In genomic region chr10:61451463-61451930, GRCm38 (mm10) we compare ENCODE assay signal across 8 mouse cellular contexts. TPM values are rescaled to one million over a fixed set of nuclear protein-coding genes. Genes with fewer than 3 reads are reported as not detected.
DNase-seq lines count a peak whose midpoint lies in the region; ATAC-seq and TF ChIP-seq lines count a peak whose summit lies in the region.

No protein-coding gene starts in this region.

- no peak for TF ChIP-seq CTCF in MEL (IDR thresholded peaks at IDR 0.05 in 2 of 3, conservative IDR thresholded peaks at IDR 0.05 in 1 of 3; ENCODE audit: control insufficient read depth in 1 of 3, insufficient read depth in 1 of 3, low read depth in 2 of 3, low read length in 3 of 3, poor library complexity in 1 of 3, severe bottlenecking in 1 of 3)

- 0 out of 4 replicates have a peak, but pooled peaks of 1 of the 2 experiments have one; percentile 10 for TF ChIP-seq EP300 in MEL (IDR thresholded peaks at IDR 0.05; ENCODE audit: low read depth in 1 of 2, low read length in 2 of 2)

- peak overlapping the region; percentile 86 for H3K27ac ChIP-seq in MEL (ENCODE audit: control insufficient read depth, low read depth, low read length)
- H3K27ac ChIP-seq in hindbrain, embryonic 11.5 days (ENCODE audit: low read depth, low read length) = no peak overlapping the region
- H3K27ac ChIP-seq in limb, embryonic 14.5 days (replicated peaks; ENCODE audit: low read depth, low read length) = no peak overlapping the region
- H3K27ac ChIP-seq in midbrain, embryonic 14.5 days (replicated peaks; ENCODE audit: low read depth, low read length) = no peak overlapping the region

- H3K4me2 ChIP-seq in hindbrain, embryonic 11.5 days (replicated peaks; ENCODE audit: low read depth, low read length) = peak overlapping the region; percentile 93
- H3K4me2 ChIP-seq in limb, embryonic 14.5 days (replicated peaks; ENCODE audit: low read depth, low read length, severe bottlenecking) = peak overlapping the region; percentile 87
- peak overlapping the region; percentile 93 for H3K4me2 ChIP-seq in midbrain, embryonic 14.5 days (ENCODE audit: low read length)

- H3K36me3 ChIP-seq in MEL (ENCODE audit: control insufficient read depth in 1 of 2, insufficient read depth in 2 of 2, low read length in 2 of 2) = peaks cover 3 to 38% of the 10 kb centered on the region in 2 experiments; a peak in 3 of 4 replicates
- no peaks in the 10 kb centered on the region for H3K36me3 ChIP-seq in hindbrain, embryonic 11.5 days (ENCODE audit: control insufficient read depth, insufficient read depth, low read length)
- peaks cover 8% of the 10 kb centered on the region; the same call in 1 of the 2 replicates for H3K36me3 ChIP-seq in limb, embryonic 14.5 days (ENCODE audit: control insufficient read depth, insufficient read depth, low read length)
- 0 out of 2 replicates have a peak, but pooled peaks cover 5% of the 10 kb centered on the region for H3K36me3 ChIP-seq in midbrain, embryonic 14.5 days (ENCODE audit: control insufficient read depth, insufficient read depth, low read length)

- peaks cover 57% of the 10 kb centered on the region for H3K79me2 ChIP-seq in MEL (ENCODE audit: control insufficient read depth, insufficient read depth, low read length, poor library complexity)

- H3K4me1 ChIP-seq in MEL (ENCODE audit: control insufficient read depth in 1 of 2, insufficient read depth in 2 of 2, low read length in 2 of 2) = peaks cover 8 to 31% of the 10 kb centered on the region in 2 experiments
- peaks cover 2% of the 10 kb centered on the region; the same call in 1 of the 2 replicates for H3K4me1 ChIP-seq in hindbrain, embryonic 11.5 days (replicated peaks; ENCODE audit: control insufficient read depth, insufficient read depth, low read length)
- peaks cover 18% of the 10 kb centered on the region for H3K4me1 ChIP-seq in limb, embryonic 14.5 days (ENCODE audit: control insufficient read depth, insufficient read depth, low read length)
- H3K4me1 ChIP-seq in midbrain, embryonic 14.5 days (ENCODE audit: control insufficient read depth, insufficient read depth, low read length) = peaks cover 19% of the 10 kb centered on the region

- TF ChIP-seq RAD21 in MEL (IDR thresholded peaks at IDR 0.05; ENCODE audit: low read depth, low read length) = no peak

- DNase-seq in 416B (ENCODE audit: low read depth) (peak; percentile 78), MEL (ENCODE audit: low read depth, low spot score) (peak; percentile 85)
- peak; percentile 35 for DNase-seq in hindbrain, embryonic 11.5 days (ENCODE audit: low spot score)
- DNase-seq in limb, embryonic 14.5 days (ENCODE audit: low spot score) = no peak
- DNase-seq in midbrain, embryonic 14.5 days = peak; percentile 19
- DNase-seq in thymus, adult 18-20 months = peak; percentile 23 to 36
- no peak for DNase-seq in frontal cortex, postnatal 36 days (ENCODE audit: low spot score in 2 of 2)

- peak in 1 of 2 experiments; percentile 42; a peak in 1 of 4 replicates for TF ChIP-seq POLR2A in MEL (IDR thresholded peaks at IDR 0.05; ENCODE audit: control insufficient read depth in 1 of 2, insufficient read depth in 1 of 2, low read depth in 1 of 2, low read length in 2 of 2, poor library complexity in 1 of 2)
- TF ChIP-seq POLR2A in limb, embryonic 14.5 days (IDR thresholded peaks at IDR 0.05; ENCODE audit: borderline replicate concordance, extremely low read depth, insufficient read depth, insufficient read length) = no peak

- H3K9ac ChIP-seq in MEL (ENCODE audit: control insufficient read depth, low read depth, low read length, poor library complexity, severe bottlenecking) = peak overlapping the region; percentile 96
- peak overlapping the region; percentile 78 for H3K9ac ChIP-seq in hindbrain, embryonic 11.5 days (ENCODE audit: low read depth, low read length)
- H3K9ac ChIP-seq in limb, embryonic 14.5 days (ENCODE audit: low read depth, low read length, severe bottlenecking) = peak overlapping the region; percentile 87
- peak overlapping the region; percentile 93 for H3K9ac ChIP-seq in midbrain, embryonic 14.5 days (replicated peaks; ENCODE audit: low read length)

- peak overlapping the region; percentile 89 to 97 for H3K4me3 ChIP-seq in MEL (ENCODE audit: control insufficient read depth in 1 of 2, insufficient read depth in 1 of 2, low read depth in 2 of 2, low read length in 2 of 2)
- peak overlapping the region; percentile 68 for H3K4me3 ChIP-seq in hindbrain, embryonic 11.5 days (ENCODE audit: low read depth, low read length)
- peak overlapping the region; percentile 99 for H3K4me3 ChIP-seq in limb, embryonic 14.5 days (replicated peaks; ENCODE audit: low read length)
- peak overlapping the region; percentile 100 for H3K4me3 ChIP-seq in midbrain, embryonic 14.5 days (replicated peaks; ENCODE audit: low read depth, low read length)

- H3K27me3 ChIP-seq in MEL (ENCODE audit: control insufficient read depth in 1 of 2, insufficient read depth in 2 of 2, low read length in 2 of 2) = no peaks in the 10 kb centered on the region
- H3K27me3 ChIP-seq in hindbrain, embryonic 11.5 days (ENCODE audit: control insufficient read depth, insufficient read depth, low read length) = no peaks in the 10 kb centered on the region
- no peaks in the 10 kb centered on the region for H3K27me3 ChIP-seq in limb, embryonic 14.5 days (ENCODE audit: control insufficient read depth, insufficient read depth, low read length)
- no peaks in the 10 kb centered on the region for H3K27me3 ChIP-seq in midbrain, embryonic 14.5 days (ENCODE audit: control insufficient read depth, insufficient read depth, low read length)

- no peaks in the 10 kb centered on the region for H3K9me3 ChIP-seq in MEL (replicated peaks; ENCODE audit: insufficient read depth, low read length)
- H3K9me3 ChIP-seq in hindbrain, embryonic 11.5 days (ENCODE audit: control insufficient read depth, low read length) = no peaks in the 10 kb centered on the region
- H3K9me3 ChIP-seq in limb, embryonic 14.5 days (ENCODE audit: control insufficient read depth, low read length) = no peaks in the 10 kb centered on the region
- H3K9me3 ChIP-seq in midbrain, embryonic 14.5 days (ENCODE audit: control insufficient read depth, low read length) = no peaks in the 10 kb centered on the region

- WGBS in hindbrain, embryonic 11.5 days = 7% methylated on average over 8 of the region's 8 CpGs
- 4% methylated on average over 8 of the region's 8 CpGs for WGBS in limb, embryonic 14.5 days
- WGBS in midbrain, embryonic 14.5 days = 9% methylated on average over 8 of the region's 8 CpGs

- ATAC-seq in erythroblast, adult 5-6 weeks (replicated peaks; ENCODE audit: low FRiP score, poor library complexity, severe bottlenecking) = peak; percentile 74
- ATAC-seq in hindbrain, embryonic 11.5 days (ENCODE audit: low FRiP score) = no peak
- no peak for ATAC-seq in limb, embryonic 14.5 days (ENCODE audit: low FRiP score, low read depth)
- no peak for ATAC-seq in midbrain, embryonic 14.5 days (ENCODE audit: low FRiP score, low TSS enrichment)

TF ChIP-seq in MEL, 35 proteins besides CTCF, POLR2A, EP300 and RAD21 (continues in another document):
- TF ChIP-seq TBP (IDR thresholded peaks at IDR 0.05; ENCODE audit: low read depth, low read length) = peak; percentile 40; the same call in 1 of the 2 replicates
- no peak for TF ChIP-seq KAT2A (conservative IDR thresholded peaks at IDR 0.05; ENCODE audit: low read depth, low read length)
- 0 out of 2 replicates have a peak, but pooled peaks have one; percentile 17 for TF ChIP-seq TCF12 (IDR thresholded peaks at IDR 0.05; ENCODE audit: low read depth, low read length)
- no peak for TF ChIP-seq JUND (IDR thresholded peaks at IDR 0.05; ENCODE audit: low read depth, low read length)
- TF ChIP-seq SIN3A (IDR thresholded peaks at IDR 0.05; ENCODE audit: low read length) = peak; percentile 72
- no peak for TF ChIP-seq USF2 (IDR thresholded peaks at IDR 0.05; ENCODE audit: borderline replicate concordance in 1 of 2, insufficient read depth in 1 of 2, low read depth in 1 of 2, low read length in 2 of 2)
- no peak for TF ChIP-seq SMC3 (IDR thresholded peaks at IDR 0.05; ENCODE audit: low read depth, low read length)

RNA-seq across cellular contexts. Expression of gene Eif4ebp2, which starts 1.0 kb away (rescaled TPM):
- total RNA-seq in MEL (2012; rRNA removed) = 17.0 and 17.1 TPM in 2 replicates
- 100 to 1,000 TPM in 1 of 2 experiments, 10 to 100 TPM in 1; 52.9 to 186 TPM for polyA plus RNA-seq in MEL (2012; ENCODE audit: insufficient read depth in 1 of 2, insufficient read length in 2 of 2, low read depth in 1 of 2, low replicate concordance in 2 of 2, missing spikeins in 1 of 2)
- 67.2 and 101 TPM in 2 replicates for total RNA-seq in erythroblast, adult 5-6 weeks (2015; ENCODE audit: low replicate concordance)
- 13.8 and 14.2 TPM in 2 replicates for total RNA-seq in erythroblast, adult 5-6 weeks (2017; ENCODE audit: low replicate concordance)
- polyA plus RNA-seq in hindbrain, embryonic 11.5 days (2014; fragmentation: Nextera tagmentation; extraction: Ambion mirVana) = 36.1 and 51.4 TPM in 2 replicates
- 55.4 and 77.6 TPM in 2 replicates for polyA plus RNA-seq in limb, embryonic 14.5 days (2012; rRNA removed)
- 42.7 and 50.4 TPM in 2 replicates for polyA plus RNA-seq in limb, embryonic 14.5 days (2014; fragmentation: Nextera tagmentation; extraction: Ambion mirVana)
- polyA plus RNA-seq in midbrain, embryonic 14.5 days (2014; fragmentation: Nextera tagmentation; extraction: Ambion mirVana) = 46.8 and 53.7 TPM in 2 replicates

RNA-seq across cellular contexts. Expression of gene Lrrc20, which starts 24.1 kb away (rescaled TPM):
- 7.3 and 7.6 TPM in 2 replicates for total RNA-seq in MEL (2012; rRNA removed)
- 10 to 100 TPM in 1 of 2 experiments, not detected in 1; 14.7 TPM for polyA plus RNA-seq in MEL (2012; ENCODE audit: insufficient read depth in 1 of 2, insufficient read length in 2 of 2, low read depth in 1 of 2, low replicate concordance in 2 of 2, missing spikeins in 1 of 2)
- total RNA-seq in erythroblast, adult 5-6 weeks (2015; ENCODE audit: low replicate concordance) = 1.3 and 2.1 TPM in 2 replicates
- 0.70 and 3.2 TPM in 2 replicates for total RNA-seq in erythroblast, adult 5-6 weeks (2017; ENCODE audit: low replicate concordance)
- 9.5 and 11.4 TPM in 2 replicates for polyA plus RNA-seq in hindbrain, embryonic 11.5 days (2014; fragmentation: Nextera tagmentation; extraction: Ambion mirVana)
- polyA plus RNA-seq in limb, embryonic 14.5 days (2012; rRNA removed) = 11.3 and 15.3 TPM in 2 replicates
- 10.2 and 10.4 TPM in 2 replicates for polyA plus RNA-seq in limb, embryonic 14.5 days (2014; fragmentation: Nextera tagmentation; extraction: Ambion mirVana)
- polyA plus RNA-seq in midbrain, embryonic 14.5 days (2014; fragmentation: Nextera tagmentation; extraction: Ambion mirVana) = 15.0 and 17.6 TPM in 2 replicates

RNA-seq across cellular contexts. Expression of gene Nodal, which starts 33.7 kb away (rescaled TPM):
- total RNA-seq in MEL (2012; rRNA removed) = not detected in 2 replicates
- polyA plus RNA-seq in MEL (2012; ENCODE audit: insufficient read depth in 1 of 2, insufficient read length in 2 of 2, low read depth in 1 of 2, low replicate concordance in 2 of 2, missing spikeins in 1 of 2) = not detected
- total RNA-seq in erythroblast, adult 5-6 weeks (2015; ENCODE audit: low replicate concordance) = not detected in 2 replicates
- total RNA-seq in erythroblast, adult 5-6 weeks (2017; ENCODE audit: low replicate concordance) = not detected in 2 replicates
- 0.12 TPM in 1 of 2 replicates, not detected in the other for polyA plus RNA-seq in hindbrain, embryonic 11.5 days (2014; fragmentation: Nextera tagmentation; extraction: Ambion mirVana)
- 0.10 and 0.16 TPM in 2 replicates for polyA plus RNA-seq in limb, embryonic 14.5 days (2012; rRNA removed)
- 0.19 TPM in 1 of 2 replicates, not detected in the other for polyA plus RNA-seq in limb, embryonic 14.5 days (2014; fragmentation: Nextera tagmentation; extraction: Ambion mirVana)
- not detected in 2 replicates for polyA plus RNA-seq in midbrain, embryonic 14.5 days (2014; fragmentation: Nextera tagmentation; extraction: Ambion mirVana)

Comparison
In these comparisons a context has a peak if more than half of its experiments do, and no peak if none do; other contexts are left out.
1. DNase-seq: peak in 416B (single experiment), MEL (single experiment), hindbrain, embryonic 11.5 days (single experiment), midbrain, embryonic 14.5 days (single experiment) and thymus, adult 18-20 months (2 of 2); none in limb, embryonic 14.5 days (single experiment) and frontal cortex, postnatal 36 days (0 of 2).
2. Peak in every context shown above with its lines, with median percentiles within 50 percentile points of each other: H3K4me3 ChIP-seq, H3K9ac ChIP-seq and H3K4me2 ChIP-seq.